Mouse (Mus musculus): ENCODE measurements around the gene Snf8.

- TF ChIP-seq CTCF (IDR thresholded peaks at IDR 0.05; ENCODE audit: low read depth, low read length), result no peak
- TF ChIP-seq POLR2A (IDR thresholded peaks at IDR 0.05; ENCODE audit: borderline replicate concordance, low read depth, low read length), result no peak
These were observed 3.0 kb upstream of the Snf8 start for GRCm38 (mm10) chr11:96031701-96032100.
